Mouse (Mus musculus) left cerebral cortex, adult 18-20 months (tissue): Measurements from ENCODE around the gene Capn8. TPM values are rescaled to one million over a fixed set of nuclear protein-coding genes. Genes with fewer than 3 reads are reported as not detected.
"Not testable (repeated sequence)": the region's sequence is repeated elsewhere in the genome, so short reads cannot be mapped to it uniquely, and the experiment has no call there.

Source experiments
- DNase-seq, 2 experiments: peaks; one replicate each; pipeline ENCODE4 v3.0.0; 2021 to 2022; ENCODE audit warnings: low spot score in 2 of 2, mixed read lengths in 1 of 2
- total RNA-seq, 2 experiments: library from RNA; stranded (reverse); gene quantifications; 2 replicates each; pipeline ENCODE4 v1.2.3; 2021

Gene Capn8
- total RNA-seq, 2 experiments from 2014 or later = not detected

GRCm38 (mm10) chr1:182609701-182610335 lies 45.0 kb downstream of the Capn8 start:
- no peak for DNase-seq

GRCm38 (mm10) chr1:182615465-182615864 lies 50.7 kb downstream of the Capn8 start:
- DNase-seq = peak in 1 of 2 experiments; percentile 9

- DNase-seq = no peak
These were observed 53.6 kb downstream of the Capn8 start for GRCm38 (mm10) chr1:182618200-182618947.

- DNase-seq = no peak
These were observed 55.7 kb downstream of the Capn8 start for GRCm38 (mm10) chr1:182620470-182620869.

GRCm38 (mm10) chr1:182621256-182621655 lies 56.4 kb downstream of the Capn8 start:
- no peak for DNase-seq

GRCm38 (mm10) chr1:182626197-182626596 lies 61.4 kb downstream of the Capn8 start:
- no peak for DNase-seq

GRCm38 (mm10) chr1:182629228-182629627 lies 64.4 kb downstream of the Capn8 start:
- no peak for DNase-seq

GRCm38 (mm10) chr1:182633712-182634294 lies 69.0 kb downstream of the Capn8 start:
- DNase-seq = no peak

- DNase-seq = no peak
These were observed 74.2 kb downstream of the Capn8 start for GRCm38 (mm10) chr1:182639016-182639415.

GRCm38 (mm10) chr1:182639456-182639855 lies 74.6 kb downstream of the Capn8 start:
- no peak for DNase-seq

- no peak for DNase-seq
These were observed 75.3 kb downstream of the Capn8 start for GRCm38 (mm10) chr1:182640094-182640493.

- DNase-seq = no peak
These were observed 78.0 kb downstream of the Capn8 start for GRCm38 (mm10) chr1:182642779-182643178.

GRCm38 (mm10) chr1:182644418-182644817 lies 79.6 kb downstream of the Capn8 start:
- not testable (repeated sequence) for DNase-seq

- no peak for DNase-seq
These were observed 80.4 kb downstream of the Capn8 start for GRCm38 (mm10) chr1:182645211-182645668.

GRCm38 (mm10) chr1:182646796-182647195 lies 82.0 kb downstream of the Capn8 start:
- DNase-seq = no peak

- peak; percentile 73 to 82 for DNase-seq
These were observed 93.0 kb downstream of the Capn8 start for GRCm38 (mm10) chr1:182657760-182658159.

- no peak for DNase-seq
These were observed 95.6 kb downstream of the Capn8 start for GRCm38 (mm10) chr1:182660365-182660764.

GRCm38 (mm10) chr1:182663671-182664070 lies 98.9 kb downstream of the Capn8 start:
- DNase-seq = peak; percentile 11 to 42

- no peak for DNase-seq
These were observed 100.0 kb downstream of the Capn8 start for GRCm38 (mm10) chr1:182664841-182665240.

GRCm38 (mm10) chr1:182667281-182667680 lies 102.5 kb downstream of the Capn8 start:
- DNase-seq = no peak

GRCm38 (mm10) chr1:182669741-182670140 lies 104.9 kb downstream of the Capn8 start:
- DNase-seq = no peak
